Mouse (Mus musculus): ENCODE measurements at regions not wholly inside any gene's neighbourhood (a gene's known extent, or its start where the extent isn't known, plus 50 kb on each side); places are given as distances from the start of the nearest gene placed in this dataset.

DNA sequence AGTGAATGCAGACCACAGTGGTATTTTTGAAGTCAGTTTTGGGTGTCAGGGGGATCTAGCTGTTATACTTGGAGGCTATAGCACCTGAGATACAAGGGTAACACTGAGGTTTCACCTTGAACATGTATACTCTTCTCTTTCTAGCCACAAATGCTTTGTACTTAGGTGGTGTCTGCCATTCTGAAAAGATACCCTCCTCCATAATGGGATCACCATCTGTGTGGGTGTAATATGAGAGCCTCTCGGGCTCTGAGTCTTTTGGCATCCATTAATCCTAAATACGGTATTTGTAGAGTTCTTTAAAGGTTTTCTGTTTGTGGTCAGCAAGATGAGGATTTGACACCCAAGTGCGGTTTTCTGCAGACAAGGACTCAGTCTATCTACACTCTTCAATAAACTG, 295.7 kb downstream of the Klf6 start:
- no peak for TF ChIP-seq TAL1 (conservative IDR thresholded peaks at IDR 0.05; ENCODE audit: low read depth, low read length)
- no peak for TF ChIP-seq CTCF (IDR thresholded peaks at IDR 0.05; ENCODE audit: low read depth, low read length)
- TF ChIP-seq GATA1 (IDR thresholded peaks at IDR 0.05; ENCODE audit: borderline replicate concordance, low read length) = no peak
- no peak for TF ChIP-seq GATA2 (IDR thresholded peaks at IDR 0.05; ENCODE audit: borderline replicate concordance, low read depth, low read length)

All from G1E (cell line).